Comparison of ENCODE assay signal across 17 mouse cellular contexts in genomic region chr17:30465060-30465762, GRCm38 (mm10).
DNase-seq lines count a peak whose midpoint lies in the region; ATAC-seq and TF ChIP-seq lines count a peak whose summit lies in the region.
"Had no signal": no experiment of that assay in that cellular context is flagged by ENCODE, and none has a peak within 500 bp of the region (broad histone marks: within the 10 kb centered on the region; RNA-seq: fewer than 3 reads in every experiment).

No protein-coding gene starts in this region.

- DNase-seq in heart, postnatal 25 days (ENCODE audit: low spot score), result no peak
- DNase-seq in lung, postnatal 0 days (ENCODE audit: low spot score), result peak; percentile 57
- no peak for DNase-seq in lung, adult 18-20 months
- DNase-seq in cerebellum, postnatal 25 days, result no peak
- DNase-seq in right cerebral cortex, adult 2 months (ENCODE audit: low spot score in 2 of 2), result no peak
- no peak for DNase-seq in gastrocnemius, adult 8-10 months (ENCODE audit: low spot score in 2 of 2)
- DNase-seq: adrenal gland, adult 8-10 months; cerebellum, adult 9-10 months; gastrocnemius, postnatal 36 days; kidney, adult 11 months; liver, postnatal 0 days; thymus, postnatal 25 days had no signal

- H3K4me1 ChIP-seq in heart, embryonic 13.5 days, result peaks cover 65% of the 10 kb centered on the region
- peaks cover 15% of the 10 kb centered on the region for H3K4me1 ChIP-seq in lung, postnatal 0 days (ENCODE audit: insufficient read depth, low read depth, low read length)
- H3K4me1 ChIP-seq in embryonic fibroblast, embryonic 13.5 days (ENCODE audit: control insufficient read depth, insufficient read depth, low read length), result peaks cover 21% of the 10 kb centered on the region

- no peak overlapping the region for H3K4me3 ChIP-seq in heart, embryonic 13.5 days
- no peak overlapping the region for H3K4me3 ChIP-seq in lung, postnatal 0 days (ENCODE audit: low read depth, low read length)
- H3K4me3 ChIP-seq in embryonic fibroblast, embryonic 13.5 days (ENCODE audit: insufficient read depth, low read length), result no peak overlapping the region
- H3K4me3 ChIP-seq: erythroblast, embryonic 14.5 days; midbrain, embryonic 13.5 days had no signal

- H3K9ac ChIP-seq in heart, embryonic 13.5 days, result no peak overlapping the region
- no peak overlapping the region for H3K9ac ChIP-seq in lung, postnatal 0 days (replicated peaks; ENCODE audit: low read depth)
- H3K9ac ChIP-seq: liver, postnatal 0 days; midbrain, embryonic 13.5 days had no signal

- TF ChIP-seq EP300 in lung, postnatal 0 days (IDR thresholded peaks at IDR 0.05), result no peak

- intact Hi-C loops in heart, postnatal 25 days (cut with DNase I), result no loop called here

- no peak for ATAC-seq in heart, embryonic 13.5 days (ENCODE audit: extremely low read depth, insufficient number of reproducible peaks, low FRiP score, low TSS enrichment)
- ATAC-seq in lung, postnatal 0 days, result no peak; the same call in 1 of the 2 replicates
- ATAC-seq: CD4-positive, CD25-positive, alpha-beta regulatory T cell, adult 4 months; liver, postnatal 0 days; midbrain, embryonic 13.5 days had no signal

- H3K36me3 ChIP-seq in heart, embryonic 13.5 days, result no peaks in the 10 kb centered on the region
- no peaks in the 10 kb centered on the region for H3K36me3 ChIP-seq in lung, postnatal 0 days (ENCODE audit: insufficient read depth, low read length)
- H3K36me3 ChIP-seq: midbrain, embryonic 13.5 days had no signal

- H3K9me3 ChIP-seq in heart, embryonic 13.5 days, result no peaks in the 10 kb centered on the region
- no peaks in the 10 kb centered on the region for H3K9me3 ChIP-seq in lung, postnatal 0 days (ENCODE audit: low read length)
- H3K9me3 ChIP-seq: midbrain, embryonic 13.5 days had no signal

- no peak for TF ChIP-seq POLR2A in embryonic fibroblast, embryonic 13.5 days (IDR thresholded peaks at IDR 0.05; ENCODE audit: low read depth, low read length)

- H3K27ac ChIP-seq in heart, embryonic 13.5 days (replicated peaks), result peak overlapping the region; percentile 56; the same call in 1 of the 2 replicates
- no peak overlapping the region for H3K27ac ChIP-seq in lung, postnatal 0 days (ENCODE audit: low read length)
- H3K27ac ChIP-seq in embryonic fibroblast, embryonic 13.5 days (ENCODE audit: insufficient read depth, low read length), result peak overlapping the region; percentile 16; the same call in 1 of the 2 replicates
- H3K27ac ChIP-seq: midbrain, embryonic 13.5 days had no signal

- peak overlapping the region; percentile 24; the same call in 1 of the 2 replicates for H3K4me2 ChIP-seq in heart, embryonic 13.5 days
- H3K4me2 ChIP-seq in lung, postnatal 0 days (replicated peaks; ENCODE audit: low read depth, low read length), result no peak overlapping the region
- H3K4me2 ChIP-seq: midbrain, embryonic 13.5 days had no signal

- H3K27me3 ChIP-seq in heart, embryonic 13.5 days (replicated peaks), result no peaks in the 10 kb centered on the region
- no peaks in the 10 kb centered on the region for H3K27me3 ChIP-seq in lung, postnatal 0 days (replicated peaks; ENCODE audit: insufficient read depth, low read length)
- H3K27me3 ChIP-seq: midbrain, embryonic 13.5 days had no signal

- WGBS in heart, embryonic 13.5 days, result 40% methylated on average over 6 of the region's 6 CpGs
- 47% methylated on average over 6 of the region's 6 CpGs for WGBS in lung, postnatal 0 days

- TF ChIP-seq CTCF in lung, postnatal 0 days (IDR thresholded peaks at IDR 0.05), result no peak
- no peak for TF ChIP-seq CTCF in embryonic fibroblast, embryonic 13.5 days (IDR thresholded peaks at IDR 0.05; ENCODE audit: borderline replicate concordance, insufficient read depth, low read length)
